Mouse (Mus musculus) kidney, adult 9 months (tissue): Measurements from ENCODE around the gene Ciart.
"Not testable (repeated sequence)": the region's sequence is repeated elsewhere in the genome, so short reads cannot be mapped to it uniquely, and the experiment has no call there.

ENCODE experiments used
- DNase-seq: peaks from one replicate; pipeline ENCODE4 v3.0.0; 2022

The Ciart gene

DNA sequence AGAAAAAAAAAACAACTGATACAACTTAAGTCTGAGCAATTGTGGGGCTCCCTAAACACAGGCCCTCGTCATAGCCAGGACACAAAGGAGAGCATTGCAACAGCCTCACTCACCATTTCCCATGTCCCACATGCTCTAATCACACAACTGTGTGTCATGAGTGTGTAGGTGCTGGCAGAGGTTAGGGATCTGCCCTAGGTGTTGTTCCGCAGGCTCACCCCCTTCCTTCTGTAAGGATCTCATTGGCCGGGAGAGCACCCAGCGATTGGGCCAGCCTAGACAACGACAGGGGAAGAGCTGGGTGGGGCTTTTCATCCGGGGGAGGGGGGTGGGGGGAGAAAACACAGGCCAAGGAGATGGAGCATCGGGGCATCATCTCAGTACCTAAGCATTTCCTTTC is 18.5 kb downstream of the Ciart start:
- no peak for DNase-seq

DNA sequence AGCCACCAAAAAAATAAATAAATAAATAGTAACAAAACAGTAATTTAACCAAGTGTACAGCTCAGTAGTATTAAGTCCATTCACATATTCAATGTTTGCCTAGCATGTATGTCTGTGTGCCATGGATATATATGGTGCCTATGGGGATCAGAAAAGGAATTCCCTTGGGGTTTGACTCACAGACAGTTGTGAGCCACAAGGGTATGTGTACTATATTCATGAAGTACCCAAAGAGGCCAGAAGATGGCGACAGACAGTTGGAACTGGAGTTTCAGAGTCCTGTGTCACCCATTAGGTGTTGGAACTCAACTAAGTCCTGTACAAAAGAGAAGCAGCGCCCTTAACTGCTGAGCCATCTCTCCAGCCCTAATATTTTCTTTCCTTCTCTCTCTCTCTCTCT is 20.3 kb downstream of the Ciart start:
- DNase-seq, result peak; percentile 97

DNA sequence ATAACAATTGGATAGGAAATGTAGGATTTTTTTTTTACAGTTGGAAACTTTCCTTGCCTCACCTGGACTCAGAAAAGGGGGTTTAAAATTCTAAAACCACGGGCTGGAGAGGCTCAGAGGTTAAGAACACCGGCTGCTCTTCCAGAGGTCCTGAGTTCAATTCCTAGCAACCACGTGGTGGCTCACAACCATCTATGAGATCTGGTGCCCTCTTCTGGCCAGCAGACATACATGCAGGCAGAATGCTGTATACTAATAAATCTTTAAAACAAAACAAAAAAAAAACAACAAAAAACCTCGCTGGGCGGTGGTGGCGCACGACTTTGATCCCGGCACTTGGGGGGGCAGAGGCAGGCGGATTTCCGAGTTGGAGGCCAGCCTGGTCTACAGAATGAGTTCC is 20.8 kb downstream of the Ciart start:
- peak; percentile 30 for DNase-seq

DNA sequence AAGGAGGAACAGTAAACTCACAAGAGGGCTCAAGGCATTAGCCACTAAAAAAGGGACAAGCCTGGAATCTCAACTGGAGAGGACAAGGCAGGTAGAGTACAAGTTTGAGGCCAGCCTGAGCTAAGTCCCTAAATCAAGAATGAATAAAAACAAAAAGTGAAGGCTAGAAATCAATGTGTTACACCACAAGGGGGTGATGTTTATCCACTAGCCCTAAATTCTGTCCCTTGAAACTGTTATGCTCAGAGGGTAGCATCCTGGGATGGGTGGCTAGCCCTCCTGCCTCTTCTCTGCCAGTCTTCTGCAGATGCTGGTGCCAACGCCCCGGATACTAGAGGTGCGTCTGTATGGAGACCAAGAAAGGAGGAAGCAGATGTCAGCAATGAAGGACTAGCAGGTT is 21.7 kb downstream of the Ciart start:
- peak; percentile 33 for DNase-seq

DNA sequence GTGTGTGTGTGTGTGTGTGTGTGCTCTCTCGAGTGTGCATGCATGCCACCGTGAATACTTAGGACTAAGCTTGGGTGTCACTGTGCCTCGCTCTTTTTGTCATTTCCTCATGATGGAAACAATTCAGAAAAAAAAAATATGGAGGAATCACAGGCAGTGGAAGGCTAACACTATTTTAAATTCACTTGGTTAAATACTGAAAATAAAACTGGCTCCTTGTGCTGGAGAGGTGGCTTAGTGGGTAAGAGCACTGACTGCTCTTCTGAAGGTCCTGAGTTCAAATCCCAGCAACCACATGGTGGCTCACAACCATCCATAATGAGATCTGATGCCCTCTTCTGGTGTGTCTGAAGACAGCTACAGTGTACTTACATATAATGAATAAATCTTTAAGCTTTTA is 23.8 kb downstream of the Ciart start:
- DNase-seq, result not testable (repeated sequence)

DNA sequence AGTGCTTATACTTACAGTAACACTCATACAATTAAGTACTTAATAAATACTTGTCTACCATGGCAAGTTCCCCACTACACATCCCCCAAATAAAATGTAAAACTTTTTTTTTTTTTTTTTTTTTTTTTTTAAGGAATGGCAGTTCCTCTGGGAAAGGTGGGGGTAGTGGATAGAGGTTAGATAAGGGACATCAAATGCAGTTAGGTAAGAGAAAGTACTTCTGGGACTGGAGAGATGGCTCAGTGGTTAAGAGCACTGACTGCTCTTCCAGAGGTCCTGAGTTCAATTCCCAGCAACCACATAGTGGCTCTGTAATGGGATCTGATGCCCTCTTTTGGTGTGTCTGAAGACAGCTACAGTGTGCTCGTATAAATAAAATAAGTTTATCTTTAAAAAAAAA is 25.0 kb downstream of the Ciart start:
- not testable (repeated sequence) for DNase-seq

DNA sequence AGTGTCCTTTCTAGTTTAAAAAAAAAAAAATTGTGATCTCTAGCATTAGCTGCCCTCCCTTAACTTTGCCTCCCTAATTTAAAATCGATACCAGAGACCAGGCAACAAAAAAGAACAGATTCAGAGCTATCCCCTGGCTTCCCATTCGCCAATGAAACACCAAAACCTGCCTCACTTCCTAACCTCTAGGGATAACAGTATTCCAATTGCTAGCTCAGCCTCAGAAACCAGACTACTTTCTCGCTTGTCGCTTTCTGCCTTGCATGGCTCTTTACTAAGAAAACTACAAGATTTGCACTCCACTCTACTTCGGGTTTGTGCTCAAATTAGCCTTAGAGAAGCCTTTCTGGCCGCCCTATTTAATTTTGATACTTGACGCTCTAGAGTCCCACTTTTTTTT is 25.9 kb downstream of the Ciart start:
- no peak for DNase-seq

DNA sequence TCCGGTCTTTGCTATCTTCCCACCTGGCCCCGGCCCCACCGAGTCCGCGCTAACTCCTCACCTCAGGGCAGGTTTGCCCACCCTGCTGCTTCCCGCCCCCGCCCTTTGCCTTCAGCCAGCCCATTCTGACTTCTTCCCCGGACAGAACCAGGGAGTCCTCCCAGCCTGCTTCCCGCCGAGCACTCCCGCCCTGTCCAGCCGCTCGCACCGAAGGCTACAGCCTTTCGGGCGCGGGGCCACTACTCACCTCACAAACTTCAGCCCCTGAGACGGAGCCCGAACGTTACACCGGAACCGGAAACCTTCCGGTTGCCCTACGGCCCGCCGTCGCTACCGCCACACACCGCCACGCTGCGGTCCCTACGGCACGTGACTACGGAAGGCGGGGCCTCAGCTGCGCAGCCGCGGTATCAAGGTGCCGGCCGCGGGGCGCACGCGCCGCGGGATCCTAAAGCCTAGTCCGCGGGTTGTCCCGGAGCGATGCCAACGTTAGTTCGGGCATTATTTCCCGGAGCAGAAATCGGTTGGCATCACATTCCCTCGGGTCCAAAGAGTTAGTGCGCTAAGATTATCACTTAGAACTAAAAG is 26.5 kb downstream of the Ciart start, which contains the start of gene Prpf3:
Prpf3 (minus strand) TSS at position 384 of the 588 bp plus-strand sequence.
- DNase-seq, result peak; percentile 97

DNA sequence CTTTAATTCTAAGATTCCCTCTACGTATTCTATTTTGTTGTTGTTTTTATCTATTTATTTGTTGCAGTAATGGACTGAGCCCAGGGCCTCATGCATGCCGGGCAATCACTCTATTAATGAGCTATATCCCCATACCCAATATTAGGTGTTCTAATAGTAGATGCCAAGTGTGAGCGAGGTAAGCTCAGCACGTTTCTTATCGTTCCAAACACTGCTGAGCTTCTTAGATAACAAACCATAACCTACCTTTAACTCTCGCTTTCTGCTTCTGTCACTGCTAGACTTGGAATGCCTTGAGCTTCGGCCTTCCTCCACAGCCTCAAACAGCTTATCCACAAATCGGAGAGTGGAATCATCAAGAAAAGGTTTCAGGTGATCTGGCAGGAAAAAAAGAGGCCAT is 30.7 kb downstream of the Ciart start:
- no peak for DNase-seq

DNA sequence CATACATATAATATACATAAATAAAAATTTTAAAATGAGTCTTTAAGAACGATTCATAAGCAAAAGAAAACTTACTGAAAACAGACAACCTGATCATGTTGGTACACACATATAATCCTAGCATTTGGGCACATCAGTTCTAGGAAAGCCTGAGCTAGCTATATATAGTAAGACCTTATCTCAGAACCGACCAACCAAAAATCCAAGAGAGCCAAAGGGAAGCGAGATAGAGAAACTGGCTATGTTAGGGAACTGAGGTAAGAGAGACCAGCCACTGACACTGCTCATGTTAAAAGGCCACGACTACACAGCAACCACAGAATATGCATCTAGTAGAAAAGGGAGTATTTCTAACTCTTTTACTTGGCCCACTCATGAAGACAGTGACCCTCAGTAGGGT is 31.4 kb downstream of the Ciart start:
- DNase-seq, result no peak

DNA sequence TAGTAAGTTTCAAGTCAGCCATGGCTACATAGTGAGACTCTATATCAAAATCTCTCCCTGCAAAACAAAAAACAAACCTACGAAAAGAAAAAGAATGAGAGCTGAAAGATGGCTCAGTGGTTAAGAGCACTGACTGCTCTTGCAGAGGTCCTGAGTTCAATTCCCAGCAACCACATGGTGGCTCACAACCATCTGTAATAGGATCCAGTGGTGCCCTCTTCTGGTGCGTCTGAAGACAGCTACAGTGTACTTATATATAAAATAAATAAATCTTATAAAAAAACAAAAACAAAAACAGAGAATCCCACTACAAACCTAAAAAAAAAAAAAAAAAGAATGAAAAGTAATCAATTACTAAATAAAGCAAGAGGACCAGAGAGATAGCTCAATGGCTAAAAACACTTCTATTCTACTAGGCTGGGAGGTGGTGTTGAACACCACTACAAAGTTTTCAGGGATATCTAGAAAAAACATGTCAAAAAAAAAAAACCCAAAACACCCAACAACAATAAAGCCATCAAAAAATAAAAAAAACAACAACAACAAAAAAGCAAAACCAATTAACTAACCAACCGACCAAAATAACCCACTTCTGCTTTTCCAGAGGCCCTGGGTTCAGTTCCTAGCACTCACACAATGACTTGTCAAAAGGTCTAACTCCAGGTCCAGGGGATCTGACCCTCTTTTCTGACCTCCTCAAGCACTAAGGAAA is 39.4 kb downstream of the Ciart start:
- DNase-seq, result no peak

DNA sequence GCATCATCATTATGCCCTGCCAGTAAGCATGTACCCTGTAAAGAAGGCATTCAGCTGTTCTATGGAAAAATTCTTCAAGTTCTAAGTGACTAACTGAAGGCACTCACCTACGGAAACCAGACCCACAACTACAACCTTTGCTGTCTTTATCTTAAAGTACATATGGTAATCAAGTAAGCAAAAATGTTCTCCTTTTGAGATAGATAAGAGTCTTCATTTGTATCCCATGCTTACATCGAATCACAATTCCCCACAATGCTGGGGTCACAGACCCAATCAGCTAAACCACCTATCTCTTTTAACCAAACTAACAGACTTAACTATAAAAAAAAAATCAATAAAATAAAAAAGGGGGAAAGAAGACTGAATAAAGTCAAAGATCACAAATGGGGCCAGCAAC is 42.8 kb downstream of the Ciart start:
- no peak for DNase-seq

DNA sequence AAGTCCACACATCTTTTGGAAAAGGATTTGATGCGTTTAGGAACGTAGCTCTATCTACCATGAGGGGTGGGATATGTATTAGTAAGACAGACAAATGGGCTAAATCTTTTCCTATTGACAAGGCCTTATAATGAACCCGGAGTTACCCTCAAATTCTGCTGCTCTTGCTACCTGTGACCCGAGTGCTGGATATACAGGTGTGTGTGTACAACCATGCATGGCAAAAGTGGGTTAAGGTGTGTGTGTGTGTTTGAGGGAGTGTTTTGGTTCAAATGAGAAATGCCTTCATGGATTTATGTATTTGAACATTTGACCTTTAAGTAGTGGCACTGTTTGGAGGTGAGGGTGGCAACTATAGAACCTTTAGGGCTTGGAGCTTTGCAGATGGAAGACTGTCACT is 53.0 kb downstream of the Ciart start:
- DNase-seq, result no peak
